Comparison of ENCODE assay signal across 13 mouse cellular contexts in genomic region chr1:152594690-152595089, GRCm38 (mm10).
DNase-seq lines count a peak whose midpoint lies in the region; ATAC-seq and TF ChIP-seq lines count a peak whose summit lies in the region.
"Had no signal": no experiment of that assay in that cellular context is flagged by ENCODE, and none has a peak within 500 bp of the region (broad histone marks: within the 10 kb centered on the region; RNA-seq: fewer than 3 reads in every experiment).

No protein-coding gene starts in this region.

- intact Hi-C loops in left cerebral cortex, adult 2 months (cut with DNase I), result no loop called here

- H3K27ac ChIP-seq in kidney, embryonic 15.5 days, result peak overlapping the region; percentile 45; the same call in 1 of the 2 replicates
- no peak overlapping the region for H3K27ac ChIP-seq in MEL (ENCODE audit: control insufficient read depth, low read depth, low read length)
- 0 out of 2 replicates have a peak overlapping the region, but pooled peaks have one; percentile 22 for H3K27ac ChIP-seq in embryonic facial prominence, embryonic 10.5 days (replicated peaks)
- H3K27ac ChIP-seq in left cerebral cortex, adult 2 months, result no peak overlapping the region
- H3K27ac ChIP-seq: embryonic facial prominence, embryonic 12.5 days; hindbrain, embryonic 10.5 days had no signal

- DNase-seq in kidney, adult 9 months, result no peak
- DNase-seq in MEL (ENCODE audit: low read depth, low spot score), result peak; percentile 23
- DNase-seq in embryonic facial prominence, embryonic 10.5 days (ENCODE audit: low spot score), result no peak
- peak; percentile 58 to 68 for DNase-seq in kidney, postnatal 36 days
- DNase-seq in left cerebral cortex, adult 2 months (ENCODE audit: extremely low spot score in 1 of 2, low spot score in 2 of 2), result no peak
- DNase-seq: cerebellum, adult 11-12 months; layer of hippocampus, adult 9-11 months; lung, adult 18-20 months had no signal

- H3K4me2 ChIP-seq in kidney, embryonic 15.5 days, result no peak overlapping the region
- H3K4me2 ChIP-seq: embryonic facial prominence, embryonic 12.5 days had no signal

- no peak overlapping the region for H3K9ac ChIP-seq in kidney, embryonic 15.5 days
- H3K9ac ChIP-seq in MEL (ENCODE audit: control insufficient read depth, low read depth, low read length, poor library complexity, severe bottlenecking), result no peak overlapping the region
- H3K9ac ChIP-seq: embryonic facial prominence, embryonic 12.5 days; forebrain, postnatal 0 days had no signal

- no peak for TF ChIP-seq RAD21 in MEL (IDR thresholded peaks at IDR 0.05; ENCODE audit: low read depth, low read length)

- no peak for TF ChIP-seq CTCF in MEL (IDR thresholded peaks at IDR 0.05 in 2 of 3, conservative IDR thresholded peaks at IDR 0.05 in 1 of 3; ENCODE audit: control insufficient read depth in 1 of 3, insufficient read depth in 1 of 3, low read depth in 2 of 3, low read length in 3 of 3, poor library complexity in 1 of 3, severe bottlenecking in 1 of 3)
- TF ChIP-seq CTCF in left cerebral cortex, adult 2 months (IDR thresholded peaks at IDR 0.05), result no peak

- WGBS in kidney, embryonic 15.5 days, result 26% methylated on average over 5 of the region's 5 CpGs
- 72% methylated on average over 5 of the region's 5 CpGs for WGBS in embryonic facial prominence, embryonic 10.5 days

- no peak for ATAC-seq in kidney, embryonic 15.5 days (replicated peaks; ENCODE audit: low FRiP score)
- no peak for ATAC-seq in monocyte, adult 5-6 weeks (replicated peaks; ENCODE audit: insufficient number of reproducible peaks, low FRiP score, low TSS enrichment, poor library complexity, severe bottlenecking)

- H3K4me1 ChIP-seq in kidney, embryonic 15.5 days, result peaks cover 49% of the 10 kb centered on the region
- peaks cover 0 to 30% of the 10 kb centered on the region in 2 experiments; a peak in 3 of 4 replicates for H3K4me1 ChIP-seq in MEL (ENCODE audit: control insufficient read depth in 1 of 2, insufficient read depth in 2 of 2, low read length in 2 of 2)
- peaks cover 48% of the 10 kb centered on the region for H3K4me1 ChIP-seq in embryonic facial prominence, embryonic 10.5 days

- no peaks in the 10 kb centered on the region for H3K9me3 ChIP-seq in kidney, embryonic 15.5 days (replicated peaks)
- H3K9me3 ChIP-seq in MEL (replicated peaks; ENCODE audit: insufficient read depth, low read length), result no peaks in the 10 kb centered on the region
- H3K9me3 ChIP-seq in embryonic facial prominence, embryonic 10.5 days, result no peaks in the 10 kb centered on the region
- H3K9me3 ChIP-seq: embryonic facial prominence, embryonic 12.5 days; hindbrain, embryonic 10.5 days had no signal

- peak; percentile 5 to 37; a peak in 1 of 4 replicates for TF ChIP-seq EP300 in MEL (IDR thresholded peaks at IDR 0.05; ENCODE audit: low read depth in 1 of 2, low read length in 2 of 2)

- H3K36me3 ChIP-seq in kidney, embryonic 15.5 days, result 0 out of 2 replicates have a peak, but pooled peaks cover 8% of the 10 kb centered on the region
- H3K36me3 ChIP-seq in MEL (ENCODE audit: control insufficient read depth in 1 of 2, insufficient read depth in 2 of 2, low read length in 2 of 2), result peaks cover 0 to 17% of the 10 kb centered on the region in 2 experiments; a peak in 2 of 4 replicates
- H3K36me3 ChIP-seq in embryonic facial prominence, embryonic 10.5 days (replicated peaks), result peaks cover 6% of the 10 kb centered on the region
- H3K36me3 ChIP-seq: embryonic facial prominence, embryonic 12.5 days had no signal

- no peaks in the 10 kb centered on the region for H3K79me2 ChIP-seq in MEL (ENCODE audit: control insufficient read depth, insufficient read depth, low read length, poor library complexity)

- H3K27me3 ChIP-seq in kidney, embryonic 15.5 days, result no peaks in the 10 kb centered on the region
- H3K27me3 ChIP-seq in MEL (ENCODE audit: control insufficient read depth in 1 of 2, insufficient read depth in 2 of 2, low read length in 2 of 2), result no peaks in the 10 kb centered on the region
- H3K27me3 ChIP-seq in embryonic facial prominence, embryonic 10.5 days (replicated peaks; ENCODE audit: low read depth, poor library complexity, severe bottlenecking), result no peaks in the 10 kb centered on the region
- H3K27me3 ChIP-seq: embryonic facial prominence, embryonic 12.5 days had no signal

- TF ChIP-seq POLR2A in MEL (IDR thresholded peaks at IDR 0.05; ENCODE audit: control insufficient read depth in 1 of 2, insufficient read depth in 1 of 2, low read depth in 1 of 2, low read length in 2 of 2, poor library complexity in 1 of 2), result no peak

- no peak overlapping the region for H3K4me3 ChIP-seq in kidney, embryonic 15.5 days (replicated peaks)
- no peak overlapping the region for H3K4me3 ChIP-seq in MEL (ENCODE audit: control insufficient read depth in 1 of 2, insufficient read depth in 1 of 2, low read depth in 2 of 2, low read length in 2 of 2)
- H3K4me3 ChIP-seq in embryonic facial prominence, embryonic 10.5 days, result no peak overlapping the region
- no peak overlapping the region for H3K4me3 ChIP-seq in left cerebral cortex, adult 2 months
- H3K4me3 ChIP-seq: embryonic facial prominence, embryonic 12.5 days; hindbrain, embryonic 10.5 days had no signal

TF ChIP-seq in MEL, 35 proteins besides CTCF, POLR2A, EP300 and RAD21:
- TF ChIP-seq GATA1 (IDR thresholded peaks at IDR 0.05; ENCODE audit: low read depth, low read length) (0 out of 2 replicates have a peak, but pooled peaks have one; percentile 44), NRF1 (IDR thresholded peaks at IDR 0.05; ENCODE audit: insufficient read depth, low read depth, low read length, poor library complexity, severe bottlenecking) (no peak)

Comparison
In these comparisons a context has a peak if more than half of its experiments do, and no peak if none do; other contexts are left out.
1. DNase-seq: peak in MEL (single experiment) and kidney, postnatal 36 days (2 of 2); none in kidney, adult 9 months (single experiment), embryonic facial prominence, embryonic 10.5 days (single experiment) and left cerebral cortex, adult 2 months (0 of 2).
2. H3K27ac ChIP-seq: peak in kidney, embryonic 15.5 days (single experiment) and embryonic facial prominence, embryonic 10.5 days (single experiment); none in MEL (single experiment) and left cerebral cortex, adult 2 months (single experiment).